Mouse (Mus musculus) lung, embryonic 15.5 days (tissue): ENCODE results near the gene Cdk2ap2. TPM values are rescaled to one million over a fixed set of nuclear protein-coding genes. Genes with fewer than 3 reads are reported as not detected.
"Not testable (repeated sequence)": the region's sequence is repeated elsewhere in the genome, so short reads cannot be mapped to it uniquely, and the experiment has no call there.

Experiments used
- ATAC-seq: fragments of 200-750 bp; cut with Nextera tagmentation; 2 replicates; pipeline ENCODE4 v1.8.0; 2017; ENCODE audit warnings: moderate number of reproducible peaks, borderline replicate concordance; ENCODE audit not compliant: low FRiP score, low TSS enrichment; ENCODE audit errors: extremely low read depth
- H3K27ac ChIP-seq: fragments of 300-500 bp; sonication (generic); 2 replicates; pipeline ENCODE4 v1.5.1; 2015; ENCODE audit warnings: moderate library complexity, mild to moderate bottlenecking, inconsistent platforms
- H3K27me3 ChIP-seq: fragments of 300-500 bp; sonication (generic); 2 replicates; pipeline ENCODE4 v1.6.1; 2015; ENCODE audit warnings: inconsistent platforms
- H3K36me3 ChIP-seq: fragments of 300-500 bp; sonication (generic); 2 replicates; pipeline ENCODE4 v1.6.1; 2015; ENCODE audit warnings: inconsistent platforms
- H3K4me1 ChIP-seq: fragments of 300-500 bp; sonication (generic); 2 replicates; pipeline ENCODE4 v1.6.1; 2015; ENCODE audit warnings: inconsistent platforms
- H3K4me2 ChIP-seq: fragments of 300-500 bp; sonication (generic); 2 replicates; pipeline ENCODE4 v1.6.1; 2015; ENCODE audit warnings: inconsistent platforms, mild to moderate bottlenecking, moderate library complexity
- H3K4me3 ChIP-seq: fragments of 300-500 bp; sonication (generic); 2 replicates; pipeline ENCODE4 v1.5.1; 2015; ENCODE audit warnings: mild to moderate bottlenecking, inconsistent platforms
- H3K9ac ChIP-seq: fragments of 300-500 bp; sonication (generic); 2 replicates; pipeline ENCODE4 v1.6.1; 2015; ENCODE audit warnings: inconsistent platforms
- H3K9me3 ChIP-seq: fragments of 300-500 bp; sonication (generic); 2 replicates; pipeline ENCODE4 v1.6.1; 2016; ENCODE audit warnings: inconsistent platforms
- WGBS: fragments of 180-500 bp; shearing (Covaris S2); methylation state at CpG from one replicate; pipeline ENCODE4 v1.1.7; 2015; 5-methylcytosine and 5-hydroxymethylcytosine counted together
- polyA plus RNA-seq: library from polyadenylated mRNA; unstranded; fragments of >200 nt; fragmentation: Nextera tagmentation; extraction: Ambion mirVana; gene quantifications from 2 replicates; pipeline ENCODE4 v1.2.1, GENCODE M21; 2015

Gene Cdk2ap2
- polyA plus RNA-seq, 1 experiment from 2014 or later, result 103 TPM

- no peak for ATAC-seq
- Histone ChIP-seq H3K9ac (no peak overlapping the region), H3K27me3 (peaks cover 4% of the 10 kb centered on the region; the same call in 1 of the 2 replicates), H3K4me2 (no peak overlapping the region), H3K9me3 (no peaks in the 10 kb centered on the region), H3K4me3 (no peak overlapping the region), H3K36me3 (no peaks in the 10 kb centered on the region), H3K4me1 (no peaks in the 10 kb centered on the region), H3K27ac (no peak overlapping the region)
- 93% methylated on average over 7 of the region's 7 CpGs for WGBS
Observed at GRCm38 (mm10) chr19:4057962-4058361, 39.0 kb upstream of the Cdk2ap2 start.

GRCm38 (mm10) chr19:4058581-4058980 lies 38.4 kb upstream of the Cdk2ap2 start:
- peaks cover 4% of the 10 kb centered on the region; the same call in 1 of the 2 replicates for H3K27me3 ChIP-seq
- H3K27ac ChIP-seq, result no peak overlapping the region
- WGBS, result 85% methylated on average over 5 of the region's 5 CpGs
- ATAC-seq, result no peak
- H3K36me3 ChIP-seq, result no peaks in the 10 kb centered on the region
- no peaks in the 10 kb centered on the region for H3K4me1 ChIP-seq
- H3K9ac ChIP-seq, result no peak overlapping the region
- H3K9me3 ChIP-seq, result no peaks in the 10 kb centered on the region
- H3K4me2 ChIP-seq, result no peak overlapping the region
- no peak overlapping the region for H3K4me3 ChIP-seq

DNA sequence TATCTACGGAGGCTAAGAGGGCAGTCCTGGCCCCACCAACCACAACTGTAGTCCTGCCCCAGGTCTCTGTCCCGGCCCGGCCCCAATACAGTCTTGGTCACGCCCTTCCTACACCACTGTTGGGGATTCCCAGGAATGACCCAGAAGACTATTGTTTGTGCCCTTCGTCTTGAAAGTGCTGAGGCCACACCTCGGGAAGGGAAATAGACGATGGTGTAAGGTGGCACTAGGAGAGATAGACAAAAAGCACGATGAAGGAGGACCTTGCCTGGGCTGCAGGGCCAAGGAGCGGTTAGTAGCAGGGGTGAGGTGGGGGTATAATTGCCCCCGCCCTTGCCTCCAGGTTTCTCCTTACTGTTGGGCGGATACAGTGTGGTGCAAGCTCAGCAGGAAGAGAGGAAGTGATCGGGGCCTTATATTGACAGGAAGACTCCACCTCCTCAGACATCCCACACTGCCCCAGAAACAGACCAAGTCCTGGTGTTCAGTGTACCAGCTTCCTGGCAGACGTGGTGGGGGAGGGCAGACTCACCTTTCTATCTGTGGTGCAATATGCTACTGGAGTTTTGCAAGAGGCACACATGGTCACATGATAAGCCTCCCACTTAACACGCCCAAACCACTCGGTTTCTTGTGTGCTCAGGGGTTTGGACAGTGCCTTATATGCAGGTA lies 37.8 kb upstream of the Cdk2ap2 start, which contains the start of gene Gstp3:
Gstp3 (minus strand) TSS at position 501 of the 672 bp plus-strand sequence.
- Histone ChIP-seq H3K9ac (no peak within 1 kb of the TSS), H3K27ac (no peak within 1 kb of the TSS), H3K4me3 (no peak within 1 kb of the TSS), H3K9me3 (no peaks in the 10 kb centered on the region), H3K4me1 (no peaks in the 10 kb centered on the region), H3K27me3 (peaks cover 4% of the 10 kb centered on the region; the same call in 1 of the 2 replicates), H3K4me2 (no peak within 1 kb of the TSS), H3K36me3 (no peaks in the 10 kb centered on the region)
- WGBS, result 63% methylated on average over 15 of the region's 15 CpGs
- ATAC-seq, result peak; percentile 39; the same call in 1 of the 2 replicates

GRCm38 (mm10) chr19:4060044-4060898 lies 36.7 kb upstream of the Cdk2ap2 start:
- not testable (repeated sequence) for H3K4me3 ChIP-seq, H3K4me1 ChIP-seq, H3K36me3 ChIP-seq, H3K27ac ChIP-seq, H3K27me3 ChIP-seq, H3K4me2 ChIP-seq, H3K9me3 ChIP-seq, ATAC-seq, H3K9ac ChIP-seq
- 82% methylated on average over 8 of the region's 8 CpGs for WGBS

DNA sequence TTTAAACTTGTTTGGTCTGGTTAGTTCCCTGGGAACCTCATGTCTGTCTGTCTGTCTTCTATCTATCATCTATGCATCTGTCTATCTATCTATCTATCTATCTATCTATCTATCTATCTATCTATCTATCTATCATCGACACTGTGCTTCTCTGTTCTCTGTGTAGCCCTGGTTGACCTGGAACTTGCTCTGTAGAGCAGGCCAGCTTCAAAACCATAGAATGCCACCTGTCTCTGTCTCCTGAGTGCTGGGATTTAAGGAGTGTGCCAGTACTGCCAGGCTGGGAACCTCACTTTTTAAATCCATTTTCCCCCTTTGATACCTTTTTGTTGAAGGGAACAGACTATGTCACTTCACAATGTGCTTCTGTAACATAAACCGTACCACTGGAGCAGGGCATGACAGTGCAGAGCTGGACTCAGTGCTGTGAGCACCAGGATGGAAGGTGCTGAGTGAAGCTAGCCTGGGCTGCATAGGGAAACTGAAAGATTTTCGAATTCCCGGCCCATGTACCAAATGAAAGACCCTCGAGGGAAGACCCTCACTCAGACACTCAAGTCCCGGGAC lies 36.0 kb upstream of the Cdk2ap2 start:
- WGBS, result 88% methylated on average over 6 of the region's 6 CpGs
- H3K4me2 ChIP-seq, result no peak overlapping the region
- H3K4me1 ChIP-seq, result no peaks in the 10 kb centered on the region
- peaks cover 4% of the 10 kb centered on the region; the same call in 1 of the 2 replicates for H3K27me3 ChIP-seq
- no peak overlapping the region for H3K4me3 ChIP-seq
- no peaks in the 10 kb centered on the region for H3K9me3 ChIP-seq
- no peak overlapping the region for H3K27ac ChIP-seq
- no peaks in the 10 kb centered on the region for H3K36me3 ChIP-seq
- ATAC-seq, result no peak
- H3K9ac ChIP-seq, result no peak overlapping the region

DNA sequence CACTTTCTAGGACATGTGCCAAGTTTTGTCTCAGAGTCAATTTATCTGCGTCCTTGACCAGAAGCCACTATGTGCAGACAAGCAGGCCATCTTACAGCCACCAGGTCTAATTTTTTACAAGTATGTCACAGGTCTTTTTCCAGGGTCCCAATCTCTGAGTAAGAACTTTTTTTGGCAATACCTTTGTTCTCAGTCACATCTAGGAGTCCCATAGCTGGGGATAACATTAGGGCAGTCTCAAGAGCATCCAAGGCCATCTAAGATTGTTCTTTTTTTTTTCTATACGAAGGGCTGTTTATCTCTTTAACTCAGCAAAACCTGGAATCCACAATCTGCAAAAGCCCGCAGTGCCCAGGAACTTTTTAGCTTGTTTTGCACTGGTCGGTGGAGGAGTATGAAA lies 33.6 kb upstream of the Cdk2ap2 start:
- H3K4me1 ChIP-seq, H3K9me3 ChIP-seq, H3K4me3 ChIP-seq, ATAC-seq, H3K9ac ChIP-seq, H3K4me2 ChIP-seq, H3K36me3 ChIP-seq, H3K27me3 ChIP-seq, H3K27ac ChIP-seq: not testable (repeated sequence)
- WGBS, result 43% methylated on average over 4 of the region's 4 CpGs

DNA sequence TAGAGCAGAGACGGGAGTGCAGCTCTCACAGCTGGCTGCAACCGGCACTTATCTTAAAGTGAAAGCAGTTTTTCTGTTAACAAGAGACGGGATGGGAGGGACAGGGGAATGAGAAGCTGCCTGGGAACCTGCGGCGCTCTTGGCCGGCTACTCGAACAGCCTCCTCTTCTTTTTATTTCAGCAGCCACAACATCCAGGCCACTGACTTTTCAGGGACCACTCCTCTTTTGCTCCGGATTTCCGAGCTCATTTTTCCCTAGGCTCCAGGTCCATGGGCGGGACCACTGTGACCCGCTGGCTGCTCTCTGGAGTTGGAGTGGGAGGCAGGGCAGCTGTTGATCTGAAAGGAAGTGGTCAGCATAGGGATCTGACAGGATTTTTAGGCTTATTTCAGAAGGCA lies 32.5 kb upstream of the Cdk2ap2 start:
- not testable (repeated sequence) for H3K4me1 ChIP-seq, H3K27ac ChIP-seq, H3K9me3 ChIP-seq, ATAC-seq, H3K4me3 ChIP-seq, H3K36me3 ChIP-seq, H3K9ac ChIP-seq, H3K4me2 ChIP-seq, H3K27me3 ChIP-seq
- WGBS, result 7% methylated on average over 7 of the region's 11 CpGs

DNA sequence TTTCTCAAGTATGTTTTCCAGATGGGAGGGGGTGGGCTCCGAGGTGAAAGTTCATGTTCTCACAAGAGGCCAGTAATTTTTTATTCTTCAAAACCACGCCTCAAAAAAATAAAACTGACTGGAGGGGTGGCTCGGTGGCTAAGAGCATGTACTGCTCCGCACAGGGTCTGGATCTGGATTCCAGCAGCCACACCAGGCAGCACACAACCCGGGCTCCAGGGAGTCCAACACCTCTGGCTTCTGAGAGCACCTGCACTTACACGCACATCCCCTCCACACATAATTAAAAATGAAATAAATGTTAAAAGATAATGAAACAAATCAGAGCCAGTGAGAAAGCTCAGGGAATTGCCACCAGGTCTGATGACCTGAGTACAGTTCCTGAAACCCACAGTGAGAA lies 30.7 kb upstream of the Cdk2ap2 start:
- Histone ChIP-seq H3K4me3 (no peak overlapping the region), H3K4me2 (no peak overlapping the region), H3K27me3 (0 out of 2 replicates have a peak, but pooled peaks cover 6% of the 10 kb centered on the region), H3K36me3 (no peaks in the 10 kb centered on the region), H3K9me3 (no peaks in the 10 kb centered on the region), H3K27ac (no peak overlapping the region), H3K9ac (no peak overlapping the region), H3K4me1 (no peaks in the 10 kb centered on the region)
- no peak for ATAC-seq
- WGBS, result 70% methylated on average over 6 of the region's 6 CpGs

DNA sequence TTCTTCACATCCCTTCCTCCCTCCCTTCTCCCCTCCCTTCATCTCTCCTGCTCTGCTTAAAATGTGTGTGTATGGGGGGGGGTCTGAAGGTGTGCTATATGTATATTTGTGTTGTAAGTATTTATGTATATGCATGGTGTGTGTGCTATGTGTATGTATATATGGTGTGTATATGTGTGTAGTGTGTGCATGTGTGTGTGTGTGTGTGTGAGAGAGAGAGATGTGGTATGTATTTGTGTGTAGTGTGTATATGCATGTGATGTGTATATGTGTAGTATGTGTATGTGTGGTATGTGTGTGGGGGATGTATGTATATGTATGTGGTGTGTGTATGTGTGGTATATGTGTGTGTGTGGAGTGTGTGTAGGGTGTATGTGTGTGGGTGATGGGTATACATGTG lies 30.1 kb upstream of the Cdk2ap2 start:
- Histone ChIP-seq H3K27me3 (0 out of 2 replicates have a peak, but pooled peaks cover 6% of the 10 kb centered on the region), H3K9ac (no peak overlapping the region), H3K4me1 (no peaks in the 10 kb centered on the region), H3K4me3 (no peak overlapping the region), H3K27ac (no peak overlapping the region), H3K36me3 (no peaks in the 10 kb centered on the region), H3K4me2 (no peak overlapping the region), H3K9me3 (no peaks in the 10 kb centered on the region)
- no peak for ATAC-seq

GRCm38 (mm10) chr19:4068242-4068641 lies 28.7 kb upstream of the Cdk2ap2 start:
- not testable (repeated sequence) for H3K9me3 ChIP-seq, H3K27ac ChIP-seq, H3K4me1 ChIP-seq, H3K4me3 ChIP-seq, H3K4me2 ChIP-seq, H3K36me3 ChIP-seq, ATAC-seq, H3K27me3 ChIP-seq, H3K9ac ChIP-seq
- WGBS, result 84% methylated on average over 2 of the region's 2 CpGs

DNA sequence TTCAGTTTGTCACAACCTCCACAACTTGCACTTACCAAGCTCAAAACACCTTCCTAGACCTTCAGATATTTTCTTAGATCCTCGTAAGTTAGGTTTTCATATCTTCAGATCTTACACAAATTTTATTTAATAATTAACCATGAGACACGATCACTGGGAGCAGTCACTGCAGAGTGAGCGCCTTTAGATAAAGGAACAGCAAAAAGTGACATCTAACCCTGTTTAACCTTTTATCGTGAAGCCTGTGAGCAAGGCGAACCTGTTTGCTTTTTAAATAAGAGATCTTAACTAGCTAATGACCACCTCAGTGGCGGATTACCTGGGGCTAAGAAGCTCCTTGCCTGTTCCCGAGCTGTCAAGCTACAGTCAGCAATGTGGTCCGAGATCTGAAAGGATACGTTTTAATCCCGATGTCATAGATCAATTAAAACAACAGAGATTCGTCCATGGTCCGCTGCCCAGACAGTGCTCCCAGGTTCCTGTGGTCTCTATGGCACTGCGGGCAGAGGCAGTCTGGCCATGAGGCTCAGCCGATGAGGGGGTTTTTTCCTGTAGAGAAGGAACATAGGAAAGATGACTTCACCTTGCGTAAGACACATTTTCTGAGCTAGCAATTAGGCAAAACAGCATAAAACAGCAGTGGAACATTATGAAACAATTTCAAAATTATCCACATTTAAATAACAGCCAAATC lies 28.1 kb upstream of the Cdk2ap2 start:
- H3K4me2 ChIP-seq, result no peak overlapping the region
- ATAC-seq, result no peak
- H3K4me3 ChIP-seq, result no peak overlapping the region
- H3K36me3 ChIP-seq, result no peaks in the 10 kb centered on the region
- H3K4me1 ChIP-seq, result no peaks in the 10 kb centered on the region
- H3K27me3 ChIP-seq, result 0 out of 2 replicates have a peak, but pooled peaks cover 6% of the 10 kb centered on the region
- 50% methylated on average over 15 of the region's 15 CpGs for WGBS
- H3K27ac ChIP-seq, result no peak overlapping the region
- H3K9ac ChIP-seq, result no peak overlapping the region
- no peaks in the 10 kb centered on the region for H3K9me3 ChIP-seq
